Mouse (Mus musculus) heart, postnatal 0 days (tissue): ENCODE measurements around the gene Large1.

Source experiments
- CTCF ChIP-seq: IDR thresholded peaks from 2 replicates; pipeline ENCODE4 v1.5.1; 2016; ENCODE audit warnings: antibody characterized with exemption, control low read depth, low read depth
- EP300 ChIP-seq: IDR thresholded peaks from 2 replicates; pipeline ENCODE4 v1.6.1; 2016; ENCODE audit warnings: antibody characterized with exemption, low read depth

GRCm38 (mm10) chr8:73400343-73400742, 47.0 kb upstream of the Large1 start:
- TF ChIP-seq CTCF (no peak), EP300 (no peak)
